Mouse (Mus musculus) midbrain, postnatal 0 days (tissue): Measurements from ENCODE around the gene Arhgap6. TPM values are rescaled to one million over a fixed set of nuclear protein-coding genes. Genes with fewer than 3 reads are reported as not detected.

Experiments used
- ATAC-seq: fragments of 200-750 bp; cut with Nextera tagmentation; 2 replicates; pipeline ENCODE4 v1.8.0; 2017; ENCODE audit warnings: moderate number of reproducible peaks, mild to moderate bottlenecking, moderate TSS enrichment, moderate library complexity; ENCODE audit not compliant: low FRiP score
- DNase-seq: peaks from one replicate; pipeline ENCODE4 v3.0.0-alpha.2; 2015; ENCODE audit warnings: low spot score
- H3K27ac ChIP-seq: fragments of 300-500 bp; sonication (generic); 2 replicates; pipeline ENCODE4 v1.5.1; 2014; ENCODE audit warnings: low read depth, mild to moderate bottlenecking, low read length, mixed read lengths
- H3K27me3 ChIP-seq: fragments of 300-500 bp; sonication (generic); 2 replicates; pipeline ENCODE4 v1.6.1; 2014; ENCODE audit warnings: low read length, control low read depth, mixed read lengths; ENCODE audit not compliant: insufficient read depth
- H3K36me3 ChIP-seq: fragments of 300-500 bp; sonication (generic); 2 replicates; pipeline ENCODE4 v1.6.1; 2014; ENCODE audit warnings: low read length, control low read depth, mixed read lengths; ENCODE audit not compliant: insufficient read depth
- H3K4me1 ChIP-seq: fragments of 300-500 bp; sonication (generic); 2 replicates; pipeline ENCODE4 v1.6.1; 2014; ENCODE audit warnings: mild to moderate bottlenecking, control low read depth, antibody characterized with exemption, low read length, mixed read lengths; ENCODE audit not compliant: insufficient read depth
- H3K4me2 ChIP-seq: fragments of 300-500 bp; sonication (generic); 2 replicates; pipeline ENCODE4 v1.6.1; 2014; ENCODE audit warnings: low read depth, mild to moderate bottlenecking, low read length, mixed read lengths; ENCODE audit not compliant: poor library complexity, severe bottlenecking
- H3K4me3 ChIP-seq: fragments of 300-500 bp; sonication (generic); 2 replicates; pipeline ENCODE4 v1.5.1; 2014; ENCODE audit warnings: low read depth, mild to moderate bottlenecking, low read length, moderate library complexity
- H3K9ac ChIP-seq: fragments of 300-500 bp; sonication (generic); replicated peaks from 2 replicates; pipeline ENCODE4 v1.6.1; 2014; ENCODE audit warnings: mild to moderate bottlenecking, low read length, moderate library complexity, mixed read lengths; ENCODE audit not compliant: poor library complexity, severe bottlenecking
- H3K9me3 ChIP-seq: fragments of 300-500 bp; sonication (generic); 2 replicates; pipeline ENCODE4 v1.6.1; 2016; ENCODE audit warnings: low read length, control low read depth
- CTCF ChIP-seq: IDR thresholded peaks from 2 replicates; pipeline ENCODE4 v1.5.1; 2016; ENCODE audit warnings: antibody characterized with exemption, mild to moderate bottlenecking
- WGBS: fragments of 180-500 bp; shearing (Covaris S2); extraction: QIAGEN DNeasy Blood & Tissue Kit; methylation state at CpG from one replicate; pipeline ENCODE4 v1.1.7; 2014; 5-methylcytosine and 5-hydroxymethylcytosine counted together
- polyA plus RNA-seq: library from polyadenylated mRNA; unstranded; fragments of >200 nt; fragmentation: Nextera tagmentation; extraction: Ambion mirVana; gene quantifications from 2 replicates; pipeline ENCODE4 v1.2.1, GENCODE M21; 2015
- total RNA-seq: library from RNA; depleted of rRNA; stranded (reverse); fragments of >200 nt; gene quantifications from 2 replicates; pipeline ENCODE4 v1.2.3, GENCODE M21; 2014

Arhgap6 gene
- total and polyA plus RNA-seq, 2 experiments from 2014 or later: 0.93 to 2.1 TPM

DNA sequence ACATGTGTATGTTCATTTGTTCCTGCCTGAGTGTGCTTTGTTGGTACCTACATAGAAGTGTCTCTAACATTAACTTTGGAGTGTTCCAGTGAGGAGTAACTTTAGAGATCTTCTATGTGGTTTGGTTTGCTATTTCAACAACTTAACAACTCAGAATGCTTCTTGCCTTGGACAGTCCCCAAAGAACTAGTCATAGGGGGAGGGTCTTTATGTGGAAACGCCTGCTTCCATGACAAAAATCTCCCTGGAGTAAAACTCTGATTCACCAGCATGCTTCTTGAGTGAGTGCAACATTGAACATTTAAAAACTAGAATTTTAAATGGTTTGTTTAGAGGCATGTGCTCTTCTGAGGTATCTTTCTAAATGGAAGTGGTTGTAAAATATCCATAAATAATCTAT is 212.2 kb downstream of the Arhgap6 start:
- H3K9me3 ChIP-seq: no peaks in the 10 kb centered on the region
- no peak overlapping the region for H3K9ac ChIP-seq
- H3K27ac ChIP-seq: no peak overlapping the region
- peaks cover 7% of the 10 kb centered on the region; the same call in 1 of the 2 replicates for H3K27me3 ChIP-seq
- 64% methylated on average over 1 of the region's 1 CpGs for WGBS
- DNase-seq: no peak
- H3K4me3 ChIP-seq: no peak overlapping the region
- no peak overlapping the region for H3K4me2 ChIP-seq
- no peak for ATAC-seq
- TF ChIP-seq CTCF: no peak
- no peaks in the 10 kb centered on the region for H3K4me1 ChIP-seq
- H3K36me3 ChIP-seq: no peaks in the 10 kb centered on the region

DNA sequence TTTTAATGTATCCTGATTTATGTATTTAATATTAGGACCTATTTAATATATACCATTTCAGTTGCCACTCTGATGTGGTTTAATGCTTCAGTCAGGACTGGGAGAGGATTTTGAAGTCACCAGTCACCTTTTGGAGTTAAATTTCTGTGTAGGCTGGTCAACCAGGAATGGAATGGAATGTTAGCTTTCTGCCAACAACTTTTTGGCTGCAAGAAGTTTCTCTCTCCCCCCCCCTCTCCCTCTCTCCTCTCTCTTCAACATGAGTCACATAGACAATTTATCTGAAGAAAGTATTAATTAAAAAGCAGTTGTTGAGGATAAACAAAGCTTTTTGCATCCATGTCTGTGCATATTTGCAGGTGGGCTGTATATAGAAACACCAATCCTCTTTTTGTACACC is 217.8 kb downstream of the Arhgap6 start:
- no peak for TF ChIP-seq CTCF
- ATAC-seq (no peak), DNase-seq (no peak)
- H3K27ac ChIP-seq: no peak overlapping the region
- no peaks in the 10 kb centered on the region for H3K4me1 ChIP-seq
- no peaks in the 10 kb centered on the region for H3K36me3 ChIP-seq
- H3K9ac ChIP-seq: no peak overlapping the region
- H3K4me2 ChIP-seq: no peak overlapping the region
- no peaks in the 10 kb centered on the region for H3K9me3 ChIP-seq
- H3K27me3 ChIP-seq: peaks cover 1% of the 10 kb centered on the region; the same call in 1 of the 2 replicates
- H3K4me3 ChIP-seq: no peak overlapping the region

GRCm38 (mm10) chrX:169034390-169034789 is 239.5 kb downstream of the Arhgap6 start:
- no peak for TF ChIP-seq CTCF
- 97% methylated on average over 1 of the region's 1 CpGs for WGBS
- H3K4me1 ChIP-seq: no peaks in the 10 kb centered on the region
- DNase-seq (no peak), ATAC-seq (no peak)
- no peak overlapping the region for H3K4me3 ChIP-seq
- no peaks in the 10 kb centered on the region for H3K36me3 ChIP-seq
- no peak overlapping the region for H3K9ac ChIP-seq
- H3K4me2 ChIP-seq: no peak overlapping the region
- peaks cover 11% of the 10 kb centered on the region for H3K27me3 ChIP-seq
- no peaks in the 10 kb centered on the region for H3K9me3 ChIP-seq
- H3K27ac ChIP-seq: no peak overlapping the region

- H3K27me3 ChIP-seq: peaks cover 11% of the 10 kb centered on the region
- no peak overlapping the region for H3K27ac ChIP-seq
- no peak overlapping the region for H3K9ac ChIP-seq
- H3K4me2 ChIP-seq: peak overlapping the region; percentile 58
- WGBS: 21% methylated on average over 28 of the region's 32 CpGs
- DNase-seq (peak; percentile 41), ATAC-seq (peak; percentile 85)
- H3K4me1 ChIP-seq: no peaks in the 10 kb centered on the region
- no peaks in the 10 kb centered on the region for H3K9me3 ChIP-seq
- peak; percentile 51 for TF ChIP-seq CTCF
- H3K36me3 ChIP-seq: no peaks in the 10 kb centered on the region
- H3K4me3 ChIP-seq: peak overlapping the region; percentile 37
These were observed 241.8 kb downstream of the Arhgap6 start for GRCm38 (mm10) chrX:169036403-169037296.

GRCm38 (mm10) chrX:169037401-169037800 is 242.5 kb downstream of the Arhgap6 start:
- H3K36me3 ChIP-seq: no peaks in the 10 kb centered on the region
- H3K9ac ChIP-seq: no peak overlapping the region
- H3K4me1 ChIP-seq: no peaks in the 10 kb centered on the region
- H3K4me3 ChIP-seq: no peak overlapping the region
- DNase-seq: no peak
- no peak overlapping the region for H3K27ac ChIP-seq
- TF ChIP-seq CTCF: no peak
- ATAC-seq: no peak
- peak overlapping the region; percentile 58; the same call in 1 of the 2 replicates for H3K4me2 ChIP-seq
- H3K27me3 ChIP-seq: peaks cover 11% of the 10 kb centered on the region
- H3K9me3 ChIP-seq: no peaks in the 10 kb centered on the region
- WGBS: 65% methylated on average over 4 of the region's 4 CpGs

DNA sequence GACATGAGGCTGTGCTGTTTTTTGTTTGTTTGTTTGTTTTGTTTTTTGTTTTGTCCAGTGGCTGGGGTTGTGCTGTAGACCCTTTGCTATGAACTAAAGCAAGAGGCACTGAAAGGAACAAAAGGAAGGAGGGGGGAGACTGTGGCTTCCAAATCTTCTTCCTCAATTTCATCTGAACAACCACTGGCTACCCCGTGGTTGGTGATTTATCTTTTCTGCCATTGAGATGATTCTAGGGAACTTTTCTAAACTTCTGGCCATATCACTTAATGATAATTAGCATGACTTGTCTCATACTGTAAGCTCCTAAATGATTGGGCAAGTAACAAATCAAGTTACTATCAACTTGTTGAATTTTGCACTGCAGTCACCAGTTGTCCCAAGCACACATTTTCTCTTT is 249.0 kb downstream of the Arhgap6 start:
- TF ChIP-seq CTCF: no peak
- WGBS: 91% methylated on average over 1 of the region's 1 CpGs

More for the DNA sequence above, 249.0 kb downstream of the Arhgap6 start:
- Histone ChIP-seq H3K4me1 (no peaks in the 10 kb centered on the region), H3K27me3 (no peaks in the 10 kb centered on the region), H3K4me2 (no peak overlapping the region), H3K36me3 (no peaks in the 10 kb centered on the region), H3K27ac (no peak overlapping the region), H3K9me3 (no peaks in the 10 kb centered on the region), H3K9ac (no peak overlapping the region), H3K4me3 (no peak overlapping the region)
- DNase-seq (no peak), ATAC-seq (no peak)
